Comparison of ENCODE assay signal across 9 mouse cellular contexts in the genomic region with DNA sequence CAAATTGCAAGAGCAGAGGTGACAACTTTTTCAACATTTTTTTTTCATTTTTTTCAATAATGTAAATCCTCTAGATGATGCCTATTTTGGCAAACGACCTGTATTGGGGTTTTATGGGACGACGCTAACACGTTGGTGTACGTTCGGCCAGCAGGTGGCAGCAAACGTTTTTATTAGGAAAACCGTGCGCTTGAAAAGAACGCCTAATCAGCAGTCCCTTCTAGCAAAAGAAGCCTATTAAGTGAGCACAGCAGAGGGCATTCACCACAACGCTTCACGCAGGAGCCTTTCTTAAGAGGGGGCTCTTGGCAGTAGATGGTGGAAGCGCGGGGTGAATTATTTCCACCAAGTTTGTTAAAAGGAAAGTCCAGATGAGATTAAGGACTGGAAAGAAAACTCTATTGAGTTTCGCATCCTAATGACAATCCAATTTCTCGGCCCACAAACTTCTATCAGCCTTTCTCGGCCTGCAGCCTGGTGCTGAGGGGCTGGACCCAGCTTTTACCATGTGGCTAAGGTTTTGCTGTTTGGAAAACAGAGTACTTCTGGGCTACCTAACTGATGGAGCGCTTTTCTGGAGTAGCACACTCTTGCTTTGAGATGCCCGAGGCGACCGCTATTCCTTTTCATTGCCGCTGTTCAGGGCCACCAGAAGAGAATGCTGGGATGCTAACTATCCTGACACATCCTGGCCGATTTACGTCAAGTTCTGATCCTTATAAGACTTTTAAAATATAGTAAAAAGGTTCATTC.
DNase-seq lines count a peak whose midpoint lies in the region; ATAC-seq and TF ChIP-seq lines count a peak whose summit lies in the region.
"Had no signal": no experiment of that assay in that cellular context is flagged by ENCODE, and none has a peak within 500 bp of the region (broad histone marks: within the 10 kb centered on the region; RNA-seq: fewer than 3 reads in every experiment).

No protein-coding gene starts in this region.

- H3K4me1 ChIP-seq in embryonic facial prominence, embryonic 14.5 days (ENCODE audit: control insufficient read depth, insufficient read depth, low read length) = no peaks in the 10 kb centered on the region
- peaks cover 23% of the 10 kb centered on the region for H3K4me1 ChIP-seq in heart, embryonic 16.5 days (ENCODE audit: control insufficient read depth, insufficient read depth, low read length)
- no peaks in the 10 kb centered on the region for H3K4me1 ChIP-seq in liver, embryonic 13.5 days (replicated peaks)
- no peaks in the 10 kb centered on the region for H3K4me1 ChIP-seq in neural tube, embryonic 14.5 days (ENCODE audit: control insufficient read depth, insufficient read depth, low read length)
- H3K4me1 ChIP-seq in testis, adult 2 months (ENCODE audit: control insufficient read depth, insufficient read depth, low read length) = 0 out of 2 replicates have a peak, but pooled peaks cover 2% of the 10 kb centered on the region

- no peaks in the 10 kb centered on the region for H3K9me3 ChIP-seq in embryonic facial prominence, embryonic 14.5 days (ENCODE audit: control insufficient read depth, low read length)
- H3K9me3 ChIP-seq in heart, embryonic 16.5 days (replicated peaks; ENCODE audit: control insufficient read depth, low read length) = no peaks in the 10 kb centered on the region
- no peaks in the 10 kb centered on the region for H3K9me3 ChIP-seq in liver, embryonic 13.5 days (replicated peaks)
- no peaks in the 10 kb centered on the region for H3K9me3 ChIP-seq in neural tube, embryonic 14.5 days (ENCODE audit: control insufficient read depth, low read length)
- H3K9me3 ChIP-seq: embryonic facial prominence, embryonic 15.5 days had no signal

- no peak overlapping the region for H3K4me3 ChIP-seq in embryonic facial prominence, embryonic 14.5 days (ENCODE audit: low read depth, low read length)
- H3K4me3 ChIP-seq in heart, embryonic 16.5 days (ENCODE audit: low read length) = no peak overlapping the region
- H3K4me3 ChIP-seq in liver, embryonic 13.5 days (replicated peaks) = no peak overlapping the region
- H3K4me3 ChIP-seq in neural tube, embryonic 14.5 days (ENCODE audit: low read depth, low read length) = no peak overlapping the region
- H3K4me3 ChIP-seq in testis, adult 2 months (ENCODE audit: control insufficient read depth, low read depth, low read length) = no peak overlapping the region
- H3K4me3 ChIP-seq: embryonic facial prominence, embryonic 15.5 days had no signal

- 36% methylated on average over 24 of the region's 24 CpGs for WGBS in embryonic facial prominence, embryonic 14.5 days
- WGBS in heart, embryonic 16.5 days = 36% methylated on average over 24 of the region's 24 CpGs
- 35% methylated on average over 24 of the region's 24 CpGs for WGBS in liver, embryonic 13.5 days (ENCODE audit: insufficient replicate concordance)
- 31% methylated on average over 24 of the region's 24 CpGs for WGBS in neural tube, embryonic 14.5 days

- no peak overlapping the region for H3K9ac ChIP-seq in embryonic facial prominence, embryonic 14.5 days (ENCODE audit: low read depth, low read length)
- H3K9ac ChIP-seq in heart, embryonic 16.5 days (ENCODE audit: low read length) = no peak overlapping the region
- H3K9ac ChIP-seq in liver, embryonic 13.5 days = no peak overlapping the region
- no peak overlapping the region for H3K9ac ChIP-seq in neural tube, embryonic 14.5 days (replicated peaks; ENCODE audit: low read depth, low read length)
- H3K9ac ChIP-seq: embryonic facial prominence, embryonic 15.5 days had no signal

- H3K27ac ChIP-seq in embryonic facial prominence, embryonic 14.5 days (replicated peaks; ENCODE audit: low read depth, low read length) = no peak overlapping the region
- no peak overlapping the region for H3K27ac ChIP-seq in heart, embryonic 16.5 days (ENCODE audit: low read length)
- no peak overlapping the region for H3K27ac ChIP-seq in liver, embryonic 13.5 days
- no peak overlapping the region for H3K27ac ChIP-seq in neural tube, embryonic 14.5 days (ENCODE audit: low read depth, low read length)
- H3K27ac ChIP-seq in testis, adult 2 months (ENCODE audit: control insufficient read depth, insufficient read depth, low read depth, low read length) = no peak overlapping the region
- H3K27ac ChIP-seq: embryonic facial prominence, embryonic 15.5 days had no signal

- 0 out of 2 replicates have a peak overlapping the region, but pooled peaks have one; percentile 8 for H3K4me2 ChIP-seq in embryonic facial prominence, embryonic 14.5 days (ENCODE audit: low read depth, low read length)
- no peak overlapping the region for H3K4me2 ChIP-seq in heart, embryonic 16.5 days (ENCODE audit: low read depth, low read length)
- H3K4me2 ChIP-seq in liver, embryonic 13.5 days = no peak overlapping the region
- H3K4me2 ChIP-seq in neural tube, embryonic 14.5 days (ENCODE audit: low read depth, low read length) = no peak overlapping the region
- H3K4me2 ChIP-seq: embryonic facial prominence, embryonic 15.5 days had no signal

- no peaks in the 10 kb centered on the region for H3K27me3 ChIP-seq in embryonic facial prominence, embryonic 14.5 days (replicated peaks; ENCODE audit: control insufficient read depth, insufficient read depth, low read length)
- H3K27me3 ChIP-seq in heart, embryonic 16.5 days (ENCODE audit: control insufficient read depth, insufficient read depth, low read length) = no peaks in the 10 kb centered on the region
- no peaks in the 10 kb centered on the region for H3K27me3 ChIP-seq in liver, embryonic 13.5 days
- no peaks in the 10 kb centered on the region for H3K27me3 ChIP-seq in neural tube, embryonic 14.5 days (ENCODE audit: control insufficient read depth, insufficient read depth, low read length)
- no peaks in the 10 kb centered on the region for H3K27me3 ChIP-seq in testis, adult 2 months (ENCODE audit: control insufficient read depth, insufficient read depth, low read length)
- H3K27me3 ChIP-seq: embryonic facial prominence, embryonic 15.5 days had no signal

- peak; percentile 38; the same call in 1 of the 2 replicates for TF ChIP-seq CTCF in testis, adult 2 months (IDR thresholded peaks at IDR 0.05; ENCODE audit: control insufficient read depth, insufficient read depth, insufficient replicate concordance, low read depth, low read length)

- peak; percentile 63 for ATAC-seq in embryonic facial prominence, embryonic 14.5 days (ENCODE audit: low read depth)
- ATAC-seq in heart, embryonic 16.5 days (replicated peaks; ENCODE audit: extremely low read depth, insufficient read depth, low FRiP score) = peak; percentile 47; the same call in 1 of the 2 replicates
- ATAC-seq in liver, embryonic 13.5 days (ENCODE audit: low read depth) = no peak
- peak; percentile 93 for ATAC-seq in neural tube, embryonic 14.5 days (ENCODE audit: low read depth)

- TF ChIP-seq POLR2A in testis, adult 2 months (IDR thresholded peaks at IDR 0.05; ENCODE audit: control insufficient read depth, low read depth, low read length) = no peak

- H3K36me3 ChIP-seq in embryonic facial prominence, embryonic 14.5 days (ENCODE audit: control insufficient read depth, insufficient read depth, low read length) = no peaks in the 10 kb centered on the region
- no peaks in the 10 kb centered on the region for H3K36me3 ChIP-seq in heart, embryonic 16.5 days (ENCODE audit: control insufficient read depth, insufficient read depth)
- H3K36me3 ChIP-seq in liver, embryonic 13.5 days = no peaks in the 10 kb centered on the region
- H3K36me3 ChIP-seq in neural tube, embryonic 14.5 days (ENCODE audit: control insufficient read depth, insufficient read depth, low read length) = no peaks in the 10 kb centered on the region
- no peaks in the 10 kb centered on the region for H3K36me3 ChIP-seq in testis, adult 2 months (ENCODE audit: control insufficient read depth, insufficient read depth, low read length)
- H3K36me3 ChIP-seq: embryonic facial prominence, embryonic 15.5 days had no signal

- DNase-seq in CD4-positive helper T cell, adult 2 months (ENCODE audit: low read depth, low spot score) = peak; percentile 62
- DNase-seq in adrenal gland, postnatal 36 days = peak; percentile 87 to 90
- peak; percentile 96 for DNase-seq in embryonic facial prominence, embryonic 14.5 days (ENCODE audit: low spot score)
- DNase-seq in kidney, postnatal 10 days = peak; percentile 96
- DNase-seq in liver, embryonic 13.5 days = peak; percentile 30

Comparison
In these comparisons a context has a peak if more than half of its experiments do, and no peak if none do; other contexts are left out.
1. DNase-seq: peak in every context shown above with its lines; median percentile 96 in embryonic facial prominence, embryonic 14.5 days; 96 in kidney, postnatal 10 days; 88 in adrenal gland, postnatal 36 days; 62 in CD4-positive helper T cell, adult 2 months; 30 in liver, embryonic 13.5 days.